Mouse (Mus musculus) gastrocnemius, adult 2 months (tissue): ENCODE results near the gene Adam19. TPM values are rescaled to one million over a fixed set of nuclear protein-coding genes. Genes with fewer than 3 reads are reported as not detected.
A peak's percentile ranks its signal among the peaks of the same experiment; 100 is the strongest.

Experiments used
- DNase-seq: peaks from one replicate; pipeline ENCODE4 v3.0.0; 2022
- H3K27ac ChIP-seq: fragments of 200-600 bp; 2 replicates; pipeline ENCODE4 v1.8.1; 2022; ENCODE audit warnings: mild to moderate bottlenecking
- H3K4me3 ChIP-seq: fragments of 200-600 bp; 2 replicates; pipeline ENCODE4 v1.8.1; 2022; ENCODE audit warnings: mild to moderate bottlenecking, moderate library complexity
- CTCF ChIP-seq: fragments of 200-600 bp; IDR thresholded peaks from 2 replicates; pipeline ENCODE4 v1.8.1; 2022; ENCODE audit warnings: antibody characterized with exemption, mild to moderate bottlenecking, moderate library complexity
- intact Hi-C: fragments of 180-260 bp; cut with DNase I; formaldehyde crosslinking; loops from one replicate; pipeline ENCODE4 v1.15.1; 2025
- total RNA-seq, 2 experiments: library from RNA; stranded (reverse); gene quantifications; 2 replicates each; pipeline ENCODE4 v1.2.3; 2021

The Adam19 gene
- total RNA-seq, 2 experiments from 2014 or later, result 3.0 to 3.7 TPM

DNA sequence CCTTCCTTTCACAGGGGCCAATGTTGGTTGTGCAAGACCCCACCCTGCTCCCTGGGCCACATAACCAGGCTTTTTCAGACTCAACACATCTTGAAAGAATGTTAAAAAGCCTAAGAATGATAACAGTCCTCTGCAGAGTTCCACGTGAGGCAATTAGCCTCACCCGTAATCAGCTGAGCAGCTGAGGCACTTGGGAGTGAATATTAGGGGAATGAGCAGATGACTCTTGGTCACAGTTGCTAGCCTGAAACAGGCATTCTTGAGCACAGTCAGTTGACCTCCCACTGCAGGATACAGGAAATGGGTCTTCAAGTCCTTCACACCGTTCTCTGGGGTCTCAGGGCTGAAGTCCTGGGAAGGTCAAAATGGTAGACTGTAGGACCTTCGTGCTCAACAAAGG, 65.9 kb downstream of the Adam19 start:
- DNase-seq, result no peak
- H3K4me3 ChIP-seq, result no peak overlapping the region
- H3K27ac ChIP-seq, result no peak overlapping the region; the same call in 1 of the 2 replicates
- no peak for TF ChIP-seq CTCF
- intact Hi-C loops, result no loop called here

DNA sequence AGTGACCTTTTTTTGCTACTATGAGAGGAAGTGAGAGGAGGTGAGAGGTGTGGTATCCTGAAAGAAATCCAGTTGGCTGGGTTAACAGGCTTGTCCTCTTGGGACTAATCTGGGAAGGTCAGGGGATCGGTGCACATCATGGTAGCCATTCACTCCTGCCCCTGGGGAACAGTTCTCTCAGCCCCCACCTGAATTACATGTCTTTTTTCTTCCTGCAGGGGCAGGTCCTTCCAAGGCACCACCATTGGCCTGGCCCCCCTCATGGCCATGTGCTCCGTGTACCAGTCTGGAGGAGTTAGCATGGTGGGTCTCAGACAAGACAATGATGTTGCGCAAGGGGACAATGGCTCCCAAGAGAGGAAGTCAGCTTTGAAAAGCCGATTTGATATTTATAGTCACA, 67.1 kb downstream of the Adam19 start:
- DNase-seq, result no peak

DNA sequence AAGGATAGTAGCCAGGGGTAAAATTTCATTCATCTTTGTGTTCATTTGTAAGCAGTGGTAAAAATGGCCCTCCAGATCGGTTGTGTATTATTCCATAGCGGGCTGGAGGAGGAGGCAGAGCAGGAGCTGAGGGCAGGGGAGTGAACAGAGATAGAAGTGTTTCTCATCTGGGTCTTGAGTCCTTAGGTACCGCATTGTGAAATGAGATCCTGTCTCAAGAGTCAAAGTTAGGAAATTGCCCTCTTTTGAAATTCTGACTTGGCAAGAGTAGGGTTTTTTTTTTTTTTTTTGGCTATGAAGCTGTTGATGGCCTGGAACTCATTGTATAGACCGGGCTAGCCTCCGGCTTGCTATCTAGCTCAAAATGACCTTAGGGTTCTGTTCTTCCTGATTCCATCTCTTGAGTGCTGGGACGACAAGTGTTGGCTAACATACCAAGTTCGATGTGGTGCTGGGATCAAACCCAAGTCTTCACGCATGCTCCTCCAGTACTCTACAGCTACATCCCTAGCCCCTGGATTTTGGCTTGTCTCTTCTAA, 67.6 kb downstream of the Adam19 start:
- intact Hi-C loops, result no loop called here
- no peak for DNase-seq
- no peak overlapping the region for H3K4me3 ChIP-seq
- peak overlapping the region; percentile 12; the same call in 1 of the 2 replicates for H3K27ac ChIP-seq
- TF ChIP-seq CTCF, result no peak

More for the DNA sequence above, 67.1 kb downstream of the Adam19 start:
- TF ChIP-seq CTCF, result no peak
- Histone ChIP-seq H3K27ac (peak overlapping the region; percentile 12), H3K4me3 (no peak overlapping the region)
- intact Hi-C loops, result no loop called here

DNA sequence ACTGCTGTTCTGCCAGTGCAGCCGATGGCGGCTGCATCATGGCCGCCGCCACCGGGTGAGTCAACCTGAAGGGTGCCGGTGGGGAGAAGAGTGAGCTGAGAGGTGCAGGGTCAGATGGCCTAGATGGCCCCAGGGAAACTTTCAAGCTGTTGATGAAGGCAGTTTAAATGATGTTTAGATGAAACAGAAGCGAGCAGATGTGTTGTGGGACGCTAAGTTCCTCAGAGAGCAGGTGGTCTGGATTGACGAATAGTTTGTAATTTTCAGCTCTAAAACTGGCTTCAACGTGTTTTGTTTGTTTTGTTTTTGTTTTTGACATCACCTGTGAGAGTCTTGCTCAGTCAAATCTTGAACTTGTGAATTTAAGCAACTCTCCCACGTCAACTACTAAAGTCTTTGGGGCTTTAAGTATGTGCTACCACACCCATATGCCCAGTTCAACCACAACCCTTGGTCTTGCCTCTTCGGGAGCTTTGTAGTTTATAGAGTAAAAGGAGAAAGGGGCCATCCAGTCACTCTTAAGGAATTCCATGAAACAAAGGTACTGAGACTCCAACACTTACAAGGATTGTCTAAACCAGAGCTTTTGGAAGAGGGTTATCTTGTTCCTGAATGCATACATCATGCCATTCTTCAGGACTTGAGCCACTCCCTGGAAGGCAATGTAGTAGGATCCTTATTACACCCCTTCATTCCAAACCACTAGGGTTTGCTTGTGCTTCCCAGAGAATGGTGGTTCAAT, 69.5 kb downstream of the Adam19 start:
- TF ChIP-seq CTCF, result no peak
- intact Hi-C loops, result loop anchor here (5.0 kb wide), 2 partner anchors 92 to 108 kb away; no protein-coding TSS in a partner anchor
- no peak for DNase-seq
- Histone ChIP-seq H3K27ac (no peak overlapping the region), H3K4me3 (no peak overlapping the region)

DNA sequence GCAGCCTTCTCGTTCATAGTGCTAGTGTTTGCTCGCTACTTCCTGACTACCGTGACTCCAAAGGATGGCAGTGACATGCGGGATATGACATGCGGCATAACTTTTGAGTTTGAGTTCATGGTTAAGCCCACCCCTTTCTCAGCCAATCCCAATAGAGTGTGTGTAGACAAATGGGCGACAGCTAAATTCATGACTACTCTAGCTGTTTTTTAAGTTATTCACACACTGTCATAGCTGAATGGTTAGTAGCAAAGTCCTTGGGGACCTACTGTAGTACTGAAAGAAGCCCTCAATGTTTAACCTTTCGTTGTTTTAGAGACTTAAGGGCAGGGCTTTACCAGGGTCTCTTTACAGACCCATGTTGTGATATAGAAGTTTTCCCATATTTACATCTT, 70.0 kb downstream of the Adam19 start:
- DNase-seq, result no peak
- Histone ChIP-seq H3K27ac (no peak overlapping the region), H3K4me3 (no peak overlapping the region)
- intact Hi-C loops, result loop anchor here (5.0 kb wide), 2 partner anchors 91 to 109 kb away; no protein-coding TSS in a partner anchor
- no peak for TF ChIP-seq CTCF

DNA sequence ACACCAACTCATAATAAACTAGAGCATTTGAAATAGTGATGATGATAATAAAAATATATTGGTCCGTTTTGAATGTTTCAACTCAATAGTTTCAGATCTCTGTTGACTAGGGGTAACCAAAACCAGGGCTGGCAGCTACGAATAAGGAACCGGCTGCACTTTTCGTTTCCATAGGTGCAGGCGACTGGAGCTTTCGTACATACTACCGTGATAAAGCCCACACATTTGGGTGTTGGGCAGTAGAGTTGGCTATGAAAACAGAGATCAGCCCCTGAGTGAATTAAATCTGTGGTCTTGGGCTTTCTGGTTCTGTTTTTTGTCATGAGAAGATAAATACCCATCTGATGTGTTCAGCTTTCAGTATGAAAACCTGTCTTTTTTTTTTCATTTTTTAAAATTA, 70.5 kb downstream of the Adam19 start:
- intact Hi-C loops, result loop anchor here (5.0 kb wide), 2 partner anchors 91 to 109 kb away; no protein-coding TSS in a partner anchor
- no peak for TF ChIP-seq CTCF
- H3K27ac ChIP-seq, result no peak overlapping the region

DNA sequence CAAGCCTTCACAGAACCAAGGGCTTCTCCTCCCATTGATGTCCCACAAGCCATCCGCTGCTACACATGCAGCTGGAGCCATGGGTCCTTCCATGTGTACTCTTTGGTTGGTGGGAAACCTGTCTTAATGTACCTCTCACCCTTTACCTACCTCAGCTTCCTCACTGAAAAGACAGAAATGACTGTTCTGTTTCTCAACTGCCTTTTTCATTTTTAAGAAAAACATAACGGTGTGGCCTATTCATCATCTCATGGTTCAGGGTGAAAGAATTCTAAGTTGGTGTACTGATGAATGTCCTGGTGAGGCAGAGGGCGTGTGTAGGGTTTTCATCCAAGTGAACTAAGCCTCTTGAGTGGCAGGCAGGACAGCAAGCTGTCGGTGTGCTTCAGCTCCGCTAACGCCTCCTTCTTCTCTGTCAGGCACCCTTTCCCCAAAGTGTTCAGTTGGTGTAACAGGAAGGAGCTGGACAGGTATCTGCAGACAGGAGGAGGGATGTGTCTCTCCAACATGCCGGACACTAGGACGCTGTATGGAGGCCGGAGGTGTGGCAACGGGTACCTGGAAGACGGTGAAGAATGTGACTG, 71.1 kb downstream of the Adam19 start:
- peak overlapping the region; percentile 64 for H3K27ac ChIP-seq
- intact Hi-C loops, result loop anchor here (5.0 kb wide), 2 partner anchors 90 to 110 kb away; no protein-coding TSS in a partner anchor

More for the DNA sequence above, 70.5 kb downstream of the Adam19 start:
- DNase-seq, result no peak
- H3K4me3 ChIP-seq, result no peak overlapping the region

DNA sequence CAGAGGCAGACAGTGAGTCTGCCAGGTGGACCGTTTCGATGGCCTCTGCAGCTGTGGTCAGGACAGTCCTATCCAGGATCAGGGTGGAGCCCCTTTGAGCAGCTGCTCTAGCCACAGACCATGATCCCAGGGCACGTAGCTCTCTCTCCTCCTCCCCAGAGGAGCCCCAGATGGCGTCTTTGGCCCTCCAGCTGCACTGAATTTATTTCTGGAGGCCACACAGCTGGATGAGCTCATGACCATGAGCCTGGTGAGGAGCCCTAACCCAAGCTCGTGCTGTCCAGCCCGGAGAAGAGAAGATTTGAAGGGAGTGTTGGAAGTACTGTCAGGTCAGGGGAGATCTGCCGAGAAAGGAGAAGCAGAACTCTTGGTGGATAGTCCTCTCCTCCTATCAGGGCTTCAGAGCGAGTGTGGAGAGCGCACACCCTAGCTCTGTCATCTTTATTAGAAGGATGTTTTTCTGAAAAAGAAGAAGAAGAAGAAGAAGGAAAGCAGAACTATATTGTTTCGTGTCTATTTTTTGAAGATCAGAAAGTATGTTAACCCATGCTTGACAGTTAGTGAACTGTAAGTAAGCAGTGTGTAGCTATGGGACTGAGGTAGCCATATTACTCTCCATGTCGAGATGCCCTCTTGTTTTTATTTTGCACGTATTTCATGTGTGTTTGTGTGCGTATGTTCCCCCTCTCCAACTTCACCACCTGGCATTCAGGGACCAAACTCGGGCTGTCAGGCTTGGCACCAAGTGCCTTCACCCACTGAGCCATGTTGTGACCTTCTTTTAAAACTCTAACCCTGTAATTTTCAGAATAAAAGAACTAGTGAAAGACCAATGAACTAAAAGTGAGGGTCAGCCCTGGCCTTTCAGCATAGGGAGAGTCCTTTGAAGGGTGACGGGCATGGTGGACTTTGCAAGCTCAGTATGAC, 72.1 kb downstream of the Adam19 start:
- intact Hi-C loops, result loop anchor here (1.0 to 5.0 kb wide), 3 partner anchors 76 to 111 kb away; partner anchors contain the start of gene Gm12166
- H3K27ac ChIP-seq, result peak overlapping the region; percentile 64

More for the DNA sequence above, 71.1 kb downstream of the Adam19 start:
- no peak for DNase-seq
- TF ChIP-seq CTCF, result no peak
- H3K4me3 ChIP-seq, result no peak overlapping the region

DNA sequence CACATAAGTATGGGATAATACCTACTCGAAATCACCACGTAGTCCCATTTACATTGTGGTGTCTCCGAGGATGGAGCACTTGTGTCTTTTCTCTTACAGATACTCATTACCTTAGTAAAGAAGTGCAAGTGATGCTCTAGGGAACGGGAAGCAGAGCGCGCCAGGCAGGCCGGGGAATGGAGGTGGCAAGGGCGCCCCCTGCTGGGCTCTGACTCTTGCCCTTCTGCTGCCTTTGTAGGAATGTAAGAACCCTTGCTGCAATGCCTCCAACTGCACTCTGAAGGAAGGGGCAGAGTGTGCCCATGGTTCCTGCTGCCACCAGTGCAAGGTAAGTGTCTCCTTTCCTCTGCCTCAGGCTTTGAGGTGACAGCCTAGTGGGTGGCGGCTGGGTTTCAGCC, 72.8 kb downstream of the Adam19 start:
- intact Hi-C loops, result loop anchor here (1.0 to 5.0 kb wide), 3 partner anchors 76 to 111 kb away; partner anchors contain the start of gene Gm12166
- Histone ChIP-seq H3K27ac (peak overlapping the region; percentile 64), H3K4me3 (0 out of 2 replicates have a peak overlapping the region, but pooled peaks have one; percentile 9)
- TF ChIP-seq CTCF, result peak; percentile 98
- peak; percentile 85 for DNase-seq

More for the DNA sequence above, 72.1 kb downstream of the Adam19 start:
- TF ChIP-seq CTCF, result no peak
- H3K4me3 ChIP-seq, result peak overlapping the region; percentile 9; the same call in 1 of the 2 replicates
- DNase-seq, result peak; percentile 78

DNA sequence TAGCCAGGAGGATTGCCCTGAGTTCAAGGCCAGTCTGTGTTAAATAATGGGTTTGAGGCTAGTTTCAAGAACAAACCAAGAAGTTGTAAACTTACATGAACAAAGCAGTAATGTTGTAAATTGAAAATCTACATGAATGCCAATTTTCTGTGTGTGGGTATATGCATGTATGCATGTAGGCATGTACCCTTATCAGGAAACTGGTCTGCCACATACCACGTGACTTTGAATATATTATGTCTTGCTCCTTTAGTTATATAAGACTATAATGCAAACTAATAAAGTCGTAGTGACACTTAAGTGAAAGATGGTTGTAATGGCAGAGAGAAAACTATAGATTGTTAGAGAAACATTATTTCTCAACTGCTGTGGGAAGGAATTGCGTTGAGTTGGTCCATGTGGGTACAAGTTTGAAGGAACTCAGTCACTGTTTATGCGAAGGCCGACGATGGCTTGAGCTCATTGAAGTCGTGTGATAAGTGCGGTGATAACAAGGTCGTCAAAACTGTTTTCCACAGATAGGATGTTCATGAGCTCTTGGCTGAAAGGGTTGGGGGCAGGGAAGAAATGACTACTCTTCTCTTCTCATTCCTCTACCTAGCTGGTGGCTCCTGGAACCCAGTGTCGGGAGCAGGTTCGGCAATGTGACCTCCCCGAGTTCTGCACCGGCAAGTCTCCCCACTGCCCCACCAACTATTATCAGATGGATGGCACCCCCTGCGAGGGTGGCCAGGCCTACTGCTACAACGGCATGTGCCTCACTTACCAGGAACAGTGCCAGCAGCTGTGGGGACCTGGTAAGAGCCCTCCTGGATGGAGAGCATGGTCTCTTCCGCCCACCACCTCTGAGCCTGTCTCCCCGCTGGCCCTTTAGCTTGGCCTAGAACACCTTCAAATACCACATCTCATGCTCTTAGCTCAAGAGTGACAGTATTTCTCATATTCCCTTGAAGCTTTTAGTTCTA, 75.5 kb downstream of the Adam19 start:
- no peak overlapping the region for H3K27ac ChIP-seq
- no peak for DNase-seq
- H3K4me3 ChIP-seq, result no peak overlapping the region
- no peak for TF ChIP-seq CTCF
- intact Hi-C loops, result no loop called here

DNA sequence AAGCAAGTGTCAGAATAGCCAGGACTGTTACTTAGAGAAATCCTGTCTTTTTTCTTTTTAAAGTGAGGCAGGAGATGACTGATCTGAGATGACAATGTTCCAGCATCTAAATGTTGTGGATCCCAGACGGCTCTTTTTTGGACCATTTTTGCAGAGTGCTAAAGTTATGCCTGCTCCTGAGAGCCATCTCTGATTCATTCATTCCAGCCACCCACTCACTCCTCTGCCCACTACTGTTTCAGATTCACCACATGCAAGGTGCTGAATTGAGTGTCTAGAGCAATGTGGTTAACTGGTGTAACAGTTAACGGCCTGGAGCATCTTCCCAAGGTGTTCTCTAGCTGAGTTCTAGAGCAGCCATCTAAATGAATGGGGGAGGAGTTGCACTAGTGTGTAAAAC, 79.1 kb downstream of the Adam19 start:
- intact Hi-C loops, result no loop called here
- H3K27ac ChIP-seq, result no peak overlapping the region
- H3K4me3 ChIP-seq, result no peak overlapping the region
- TF ChIP-seq CTCF, result no peak
- DNase-seq, result no peak
